Mouse (Mus musculus) kidney, embryonic 16.5 days (tissue): ENCODE data around the gene Pop5. TPM values are rescaled to one million over a fixed set of nuclear protein-coding genes. Genes with fewer than 3 reads are reported as not detected.

ENCODE experiments used
- ATAC-seq: fragments of 200-750 bp; cut with Nextera tagmentation; 2 replicates; pipeline ENCODE4 v1.8.0; 2017; ENCODE audit warnings: moderate TSS enrichment; ENCODE audit not compliant: low FRiP score, low TSS enrichment
- H3K27ac ChIP-seq: fragments of 300-500 bp; sonication (generic); 2 replicates; pipeline ENCODE4 v1.5.1; 2014; ENCODE audit warnings: low read length
- H3K27me3 ChIP-seq: fragments of 300-500 bp; sonication (generic); 2 replicates; pipeline ENCODE4 v1.6.1; 2014; ENCODE audit warnings: low read length, control low read depth, mixed read lengths; ENCODE audit not compliant: insufficient read depth
- H3K36me3 ChIP-seq: fragments of 300-500 bp; sonication (generic); 2 replicates; pipeline ENCODE4 v1.6.1; 2014; ENCODE audit warnings: low read length, control low read depth, mixed read lengths; ENCODE audit not compliant: insufficient read depth
- H3K4me1 ChIP-seq: fragments of 300-500 bp; sonication (generic); 2 replicates; pipeline ENCODE4 v1.6.1; 2014; ENCODE audit warnings: low read length, control low read depth, mixed read lengths; ENCODE audit not compliant: insufficient read depth
- H3K4me2 ChIP-seq: fragments of 300-500 bp; sonication (generic); replicated peaks from 2 replicates; pipeline ENCODE4 v1.6.1; 2014; ENCODE audit warnings: low read depth, low read length
- H3K4me3 ChIP-seq: fragments of 300-500 bp; sonication (generic); 2 replicates; pipeline ENCODE4 v1.5.1; 2014; ENCODE audit warnings: mild to moderate bottlenecking, low read length
- H3K9ac ChIP-seq: fragments of 300-500 bp; sonication (generic); replicated peaks from 2 replicates; pipeline ENCODE4 v1.6.1; 2014; ENCODE audit warnings: low read length
- H3K9me3 ChIP-seq: fragments of 300-500 bp; sonication (generic); 2 replicates; pipeline ENCODE4 v1.6.1; 2016; ENCODE audit warnings: low read length, control low read depth
- WGBS: fragments of 180-500 bp; shearing (Covaris S2); extraction: QIAGEN DNeasy Blood & Tissue Kit; methylation state at CpG from one replicate; pipeline ENCODE4 v1.1.7; 2014; 5-methylcytosine and 5-hydroxymethylcytosine counted together
- polyA plus RNA-seq: library from polyadenylated mRNA; unstranded; fragments of >200 nt; fragmentation: Nextera tagmentation; extraction: Ambion mirVana; gene quantifications from 2 replicates; pipeline ENCODE4 v1.2.1, GENCODE M21; 2015

Gene Pop5
- polyA plus RNA-seq, 1 experiment from 2014 or later, result 135 TPM

- ATAC-seq, result no peak
- peaks cover 5% of the 10 kb centered on the region; the same call in 1 of the 2 replicates for H3K27me3 ChIP-seq
- no peak overlapping the region for H3K27ac ChIP-seq
- H3K9ac ChIP-seq, result no peak overlapping the region
- no peaks in the 10 kb centered on the region for H3K9me3 ChIP-seq
- H3K4me2 ChIP-seq, result no peak overlapping the region
- no peak overlapping the region for H3K4me3 ChIP-seq
- peaks cover 12% of the 10 kb centered on the region for H3K4me1 ChIP-seq
- 79% methylated on average over 9 of the region's 9 CpGs for WGBS
- no peaks in the 10 kb centered on the region for H3K36me3 ChIP-seq
Measured at GRCm38 (mm10) chr5:115212451-115212850, 23.2 kb upstream of the Pop5 start.

- Histone ChIP-seq H3K27ac (no peak overlapping the region), H3K4me1 (peaks cover 12% of the 10 kb centered on the region), H3K36me3 (no peaks in the 10 kb centered on the region), H3K4me3 (no peak overlapping the region), H3K4me2 (no peak overlapping the region), H3K9ac (no peak overlapping the region), H3K27me3 (peaks cover 5% of the 10 kb centered on the region; the same call in 1 of the 2 replicates), H3K9me3 (no peaks in the 10 kb centered on the region)
- no peak for ATAC-seq
- 36% methylated on average over 4 of the region's 4 CpGs for WGBS
Measured at GRCm38 (mm10) chr5:115212861-115213260, 22.8 kb upstream of the Pop5 start.

- Histone ChIP-seq H3K4me2 (peak overlapping the region; percentile 67), H3K9me3 (0 out of 2 replicates have a peak, but pooled peaks cover 4% of the 10 kb centered on the region), H3K9ac (peak overlapping the region; percentile 62), H3K27ac (no peak overlapping the region), H3K4me1 (peaks cover 12% of the 10 kb centered on the region), H3K36me3 (no peaks in the 10 kb centered on the region), H3K4me3 (peak overlapping the region; percentile 49), H3K27me3 (peaks cover 5% of the 10 kb centered on the region; the same call in 1 of the 2 replicates)
- WGBS, result under 1% methylated on average over 17 of the region's 17 CpGs
- peak; percentile 64; the same call in 1 of the 2 replicates for ATAC-seq
Measured at GRCm38 (mm10) chr5:115214864-115215263, 20.8 kb upstream of the Pop5 start.

- Histone ChIP-seq H3K27ac (no peak overlapping the region), H3K4me1 (peaks cover 12% of the 10 kb centered on the region), H3K9me3 (0 out of 2 replicates have a peak, but pooled peaks cover 4% of the 10 kb centered on the region), H3K27me3 (peaks cover 5% of the 10 kb centered on the region; the same call in 1 of the 2 replicates), H3K4me2 (peak overlapping the region; percentile 67), H3K4me3 (peak overlapping the region; percentile 49), H3K36me3 (no peaks in the 10 kb centered on the region), H3K9ac (peak overlapping the region; percentile 62)
- WGBS, result 31% methylated on average over 27 of the region's 27 CpGs
- peak; percentile 24; the same call in 1 of the 2 replicates for ATAC-seq
Measured at GRCm38 (mm10) chr5:115215273-115216185, 20.1 kb upstream of the Pop5 start.

- Histone ChIP-seq H3K4me2 (no peak overlapping the region), H3K27ac (no peak overlapping the region), H3K9ac (no peak overlapping the region), H3K27me3 (peaks cover 5% of the 10 kb centered on the region; the same call in 1 of the 2 replicates), H3K36me3 (no peaks in the 10 kb centered on the region), H3K9me3 (0 out of 2 replicates have a peak, but pooled peaks cover 9% of the 10 kb centered on the region), H3K4me1 (peaks cover 17% of the 10 kb centered on the region), H3K4me3 (no peak overlapping the region)
- WGBS, result 67% methylated on average over 12 of the region's 12 CpGs
- no peak for ATAC-seq
Measured at GRCm38 (mm10) chr5:115217998-115218397, 17.6 kb upstream of the Pop5 start.

- peak; percentile 61; the same call in 1 of the 2 replicates for ATAC-seq
- H3K4me2 ChIP-seq, result no peak overlapping the region
- 28% methylated on average over 13 of the region's 13 CpGs for WGBS
- 0 out of 2 replicates have a peak, but pooled peaks cover 9% of the 10 kb centered on the region for H3K9me3 ChIP-seq
- no peak overlapping the region for H3K4me3 ChIP-seq
- H3K9ac ChIP-seq, result no peak overlapping the region
- H3K27me3 ChIP-seq, result no peaks in the 10 kb centered on the region
- peaks cover 6% of the 10 kb centered on the region; the same call in 1 of the 2 replicates for H3K4me1 ChIP-seq
- H3K27ac ChIP-seq, result no peak overlapping the region
- no peaks in the 10 kb centered on the region for H3K36me3 ChIP-seq
Measured at GRCm38 (mm10) chr5:115220931-115221640, 14.6 kb upstream of the Pop5 start.

- peaks cover 6% of the 10 kb centered on the region; the same call in 1 of the 2 replicates for H3K4me1 ChIP-seq
- H3K27me3 ChIP-seq, result no peaks in the 10 kb centered on the region
- ATAC-seq, result no peak
- H3K4me2 ChIP-seq, result no peak overlapping the region
- H3K9me3 ChIP-seq, result 0 out of 2 replicates have a peak, but pooled peaks cover 9% of the 10 kb centered on the region
- H3K9ac ChIP-seq, result no peak overlapping the region
- no peak overlapping the region for H3K4me3 ChIP-seq
- no peak overlapping the region for H3K27ac ChIP-seq
- H3K36me3 ChIP-seq, result no peaks in the 10 kb centered on the region
- WGBS, result 74% methylated on average over 3 of the region's 3 CpGs
Measured at GRCm38 (mm10) chr5:115222485-115222884, 13.2 kb upstream of the Pop5 start.

GRCm38 (mm10) chr5:115230830-115231551 is 4.6 kb upstream of the Pop5 start:
- WGBS, result 54% methylated on average over 15 of the region's 15 CpGs
- no peak overlapping the region for H3K27ac ChIP-seq
- no peaks in the 10 kb centered on the region for H3K9me3 ChIP-seq
- H3K4me1 ChIP-seq, result peaks cover 14% of the 10 kb centered on the region
- H3K36me3 ChIP-seq, result no peaks in the 10 kb centered on the region
- peak overlapping the region; percentile 24; the same call in 1 of the 2 replicates for H3K4me2 ChIP-seq
- no peak overlapping the region for H3K9ac ChIP-seq
- peaks cover 11% of the 10 kb centered on the region for H3K27me3 ChIP-seq
- H3K4me3 ChIP-seq, result no peak overlapping the region
- no peak; the same call in 1 of the 2 replicates for ATAC-seq

- H3K36me3 ChIP-seq, result no peaks in the 10 kb centered on the region
- ATAC-seq, result no peak
- H3K9me3 ChIP-seq, result no peaks in the 10 kb centered on the region
- WGBS, result 19% methylated on average over 16 of the region's 16 CpGs
- peak overlapping the region; percentile 24 for H3K4me2 ChIP-seq
- H3K27me3 ChIP-seq, result peaks cover 11% of the 10 kb centered on the region
- no peak overlapping the region for H3K9ac ChIP-seq
- no peak overlapping the region for H3K27ac ChIP-seq
- H3K4me3 ChIP-seq, result no peak overlapping the region
- H3K4me1 ChIP-seq, result peaks cover 14% of the 10 kb centered on the region
Measured at GRCm38 (mm10) chr5:115231552-115232120, 4.0 kb upstream of the Pop5 start.
